Mouse (Mus musculus): ENCODE results near the gene Vmn1r165. TPM values are rescaled to one million over a fixed set of nuclear protein-coding genes. Genes with fewer than 3 reads are reported as not detected.
"Not testable (repeated sequence)": the region's sequence is repeated elsewhere in the genome, so short reads cannot be mapped to it uniquely, and the experiment has no call there.

The Vmn1r165 gene
- total RNA-seq (2014; rRNA removed) = not detected in 2 replicates
- polyA plus RNA-seq (2015; fragmentation: Nextera tagmentation; extraction: Ambion mirVana) = not detected in 2 replicates

DNA sequence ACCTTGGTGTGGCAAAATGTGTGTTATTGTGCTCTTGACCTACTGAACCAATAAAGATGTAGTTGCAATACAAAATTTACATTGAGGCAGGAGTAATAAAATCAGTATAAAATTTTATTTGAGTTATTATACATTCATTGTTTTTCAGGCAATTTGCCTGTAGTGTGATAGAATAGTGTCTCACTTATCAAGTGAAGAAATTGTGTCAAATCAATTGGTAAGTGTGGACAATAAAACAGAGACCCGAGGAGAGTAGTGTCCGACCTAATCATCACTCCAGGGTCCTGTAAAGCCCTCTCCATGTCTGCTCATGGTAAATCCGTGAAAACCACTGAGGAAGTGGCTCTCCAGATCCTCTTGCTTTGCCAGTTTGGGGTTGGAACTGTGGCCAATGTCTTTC lies at the start of gene Vmn1r165:
TSS of gene Vmn1r165 (plus strand) at position 301 of the 400 bp plus-strand sequence.
- not testable (repeated sequence) for H3K4me2 ChIP-seq (ENCODE audit: low read depth, low read length, poor library complexity, severe bottlenecking); DNase-seq (ENCODE audit: low spot score); H3K4me1 ChIP-seq (ENCODE audit: insufficient read depth, low read length); ATAC-seq (ENCODE audit: low FRiP score); H3K9me3 ChIP-seq (ENCODE audit: low read length); H3K4me3 ChIP-seq (ENCODE audit: low read depth, low read length); H3K27me3 ChIP-seq (ENCODE audit: insufficient read depth, low read length); H3K36me3 ChIP-seq (ENCODE audit: insufficient read depth, low read length); H3K27ac ChIP-seq (ENCODE audit: low read depth, low read length); H3K9ac ChIP-seq (replicated peaks; ENCODE audit: low read length, poor library complexity, severe bottlenecking)
- no CpG with 5 or more reads among the region's 3 CpGs for WGBS

- H3K9ac ChIP-seq (replicated peaks; ENCODE audit: low read length, poor library complexity, severe bottlenecking); H3K36me3 ChIP-seq (ENCODE audit: insufficient read depth, low read length); DNase-seq (ENCODE audit: low spot score); H3K4me1 ChIP-seq (ENCODE audit: insufficient read depth, low read length); ATAC-seq (ENCODE audit: low FRiP score); H3K9me3 ChIP-seq (ENCODE audit: low read length); H3K4me2 ChIP-seq (ENCODE audit: low read depth, low read length, poor library complexity, severe bottlenecking); H3K4me3 ChIP-seq (ENCODE audit: low read depth, low read length); H3K27me3 ChIP-seq (ENCODE audit: insufficient read depth, low read length); H3K27ac ChIP-seq (ENCODE audit: low read depth, low read length): not testable (repeated sequence)
- WGBS = no CpG with 5 or more reads among the region's 2 CpGs
These were observed 34.5 kb downstream of the Vmn1r165 start, which contains the start of gene Vmn1r166 for GRCm38 (mm10) chr7:23251582-23251981. Gene Vmn1r166 (minus strand): TSS chr7:23251682.

Other genes with a start within 250 kb of the Vmn1r165 start
- gene Gm4214, start 232.7 kb upstream of the Vmn1r165 start, total RNA-seq (2014; rRNA removed) = not detected in 2 replicates
- not detected in 2 replicates for gene Gm4214, start 232.7 kb upstream of the Vmn1r165 start, polyA plus RNA-seq (2015; fragmentation: Nextera tagmentation; extraction: Ambion mirVana)
- gene Gm4216, start 197.4 kb upstream of the Vmn1r165 start, total RNA-seq (2014; rRNA removed) = not detected in 2 replicates
- gene Gm4216, start 197.4 kb upstream of the Vmn1r165 start, polyA plus RNA-seq (2015; fragmentation: Nextera tagmentation; extraction: Ambion mirVana) = not detected in 2 replicates
- not detected in 2 replicates for gene Vmn1r163, start 161.8 kb upstream of the Vmn1r165 start, total RNA-seq (2014; rRNA removed)
- gene Vmn1r163, start 161.8 kb upstream of the Vmn1r165 start, polyA plus RNA-seq (2015; fragmentation: Nextera tagmentation; extraction: Ambion mirVana) = not detected in 2 replicates
- not detected in 2 replicates for gene Gm8720, start 149.9 kb upstream of the Vmn1r165 start, total RNA-seq (2014; rRNA removed)
- gene Gm8720, start 149.9 kb upstream of the Vmn1r165 start, polyA plus RNA-seq (2015; fragmentation: Nextera tagmentation; extraction: Ambion mirVana) = not detected in 2 replicates
- gene Gm10662, start 72.9 kb upstream of the Vmn1r165 start, total RNA-seq (2014; rRNA removed) = not detected in 2 replicates
- gene Gm10662, start 72.9 kb upstream of the Vmn1r165 start, polyA plus RNA-seq (2015; fragmentation: Nextera tagmentation; extraction: Ambion mirVana) = not detected in 2 replicates
- gene Vmn1r166, start 34.4 kb downstream of the Vmn1r165 start, total RNA-seq (2014; rRNA removed) = not detected in 2 replicates
- not detected in 2 replicates for gene Vmn1r166, start 34.4 kb downstream of the Vmn1r165 start, polyA plus RNA-seq (2015; fragmentation: Nextera tagmentation; extraction: Ambion mirVana)
- not detected in 2 replicates for gene Gm6902, start 61.6 kb downstream of the Vmn1r165 start, total RNA-seq (2014; rRNA removed)
- not detected in 2 replicates for gene Gm6902, start 61.6 kb downstream of the Vmn1r165 start, polyA plus RNA-seq (2015; fragmentation: Nextera tagmentation; extraction: Ambion mirVana)
- not detected in 2 replicates for gene Nlrp4e, start 83.9 kb downstream of the Vmn1r165 start, total RNA-seq (2014; rRNA removed)
- not detected in 2 replicates for gene Nlrp4e, start 83.9 kb downstream of the Vmn1r165 start, polyA plus RNA-seq (2015; fragmentation: Nextera tagmentation; extraction: Ambion mirVana)
- gene Nlrp5, start 168.6 kb downstream of the Vmn1r165 start, total RNA-seq (2014; rRNA removed) = not detected in 2 replicates
- not detected in 2 replicates for gene Nlrp5, start 168.6 kb downstream of the Vmn1r165 start, polyA plus RNA-seq (2015; fragmentation: Nextera tagmentation; extraction: Ambion mirVana)